Mouse (Mus musculus) forebrain, embryonic 11.5 days (tissue): ENCODE measurements at regions not wholly inside any gene's neighbourhood (a gene's known extent, or its start where the extent isn't known, plus 50 kb on each side); places are given as distances from the start of the nearest gene placed in this dataset.

Source experiments
- ATAC-seq: fragments of 200-750 bp; cut with Nextera tagmentation; replicated peaks from 2 replicates; pipeline ENCODE4 v1.8.0; 2017; ENCODE audit warnings: moderate TSS enrichment; ENCODE audit not compliant: low FRiP score
- DNase-seq: peaks from one replicate; pipeline ENCODE4 v3.0.0-alpha.2; 2017; ENCODE audit warnings: low spot score
- H3K27ac ChIP-seq: fragments of 300-500 bp; sonication (generic); 2 replicates; pipeline ENCODE4 v1.5.1; 2014; ENCODE audit warnings: low read depth, low read length
- H3K27me3 ChIP-seq: fragments of 300-500 bp; sonication (generic); 2 replicates; pipeline ENCODE4 v1.6.1; 2014; ENCODE audit warnings: mild to moderate bottlenecking, low read length, mixed read lengths; ENCODE audit not compliant: control insufficient read depth, insufficient read depth
- H3K36me3 ChIP-seq: fragments of 300-500 bp; sonication (generic); 2 replicates; pipeline ENCODE4 v1.6.1; 2014; ENCODE audit warnings: mild to moderate bottlenecking, low read length, moderate library complexity, mixed read lengths; ENCODE audit not compliant: control insufficient read depth, insufficient read depth
- H3K4me1 ChIP-seq: fragments of 300-500 bp; sonication (generic); replicated peaks from 2 replicates; pipeline ENCODE4 v1.6.1; 2014; ENCODE audit warnings: low read length, mixed read lengths; ENCODE audit not compliant: control insufficient read depth, insufficient read depth
- H3K4me2 ChIP-seq: fragments of 300-500 bp; sonication (generic); 2 replicates; pipeline ENCODE4 v1.6.1; 2014; ENCODE audit warnings: low read depth, mild to moderate bottlenecking, low read length, moderate library complexity, mixed read lengths; ENCODE audit not compliant: severe bottlenecking
- H3K4me3 ChIP-seq: fragments of 300-500 bp; sonication (generic); 2 replicates; pipeline ENCODE4 v1.5.1; 2014; ENCODE audit warnings: low read depth, low read length
- H3K9ac ChIP-seq: fragments of 300-500 bp; sonication (generic); 2 replicates; pipeline ENCODE4 v1.6.1; 2014; ENCODE audit warnings: low read length
- H3K9me3 ChIP-seq: fragments of 300-500 bp; sonication (generic); 2 replicates; pipeline ENCODE4 v1.6.1; 2016; ENCODE audit warnings: low read length, mixed read lengths; ENCODE audit not compliant: control insufficient read depth
- WGBS: fragments of 180-500 bp; shearing (Covaris S2); extraction: QIAGEN DNeasy Blood & Tissue Kit; methylation state at CpG from one replicate; pipeline ENCODE4 v1.1.7; 2014; 5-methylcytosine and 5-hydroxymethylcytosine counted together

- no peak overlapping the region for H3K9ac ChIP-seq
- no peaks in the 10 kb centered on the region for H3K36me3 ChIP-seq
- no peak for DNase-seq
- no peak overlapping the region for H3K4me3 ChIP-seq
- H3K27ac ChIP-seq, result no peak overlapping the region
- 58% methylated on average over 4 of the region's 4 CpGs for WGBS
- no peak for ATAC-seq
- H3K4me2 ChIP-seq, result no peak overlapping the region
- H3K9me3 ChIP-seq, result no peaks in the 10 kb centered on the region
- H3K27me3 ChIP-seq, result no peaks in the 10 kb centered on the region
- H3K4me1 ChIP-seq, result peaks cover 3% of the 10 kb centered on the region; the same call in 1 of the 2 replicates
Measured at GRCm38 (mm10) chr2:75510223-75510622, 148.8 kb upstream of the Hnrnpa3 start.

GRCm38 (mm10) chr2:75512422-75513170, 146.5 kb upstream of the Hnrnpa3 start:
- Histone ChIP-seq H3K4me1 (peaks cover 3% of the 10 kb centered on the region; the same call in 1 of the 2 replicates), H3K9ac (no peak overlapping the region), H3K27ac (no peak overlapping the region), H3K4me3 (no peak overlapping the region), H3K4me2 (no peak overlapping the region), H3K9me3 (no peaks in the 10 kb centered on the region), H3K27me3 (no peaks in the 10 kb centered on the region), H3K36me3 (no peaks in the 10 kb centered on the region)
- no peak for ATAC-seq
- no peak for DNase-seq
- WGBS, result 77% methylated on average over 8 of the region's 8 CpGs

- Histone ChIP-seq H3K27ac (no peak overlapping the region), H3K4me2 (no peak overlapping the region), H3K4me1 (peaks cover 3% of the 10 kb centered on the region; the same call in 1 of the 2 replicates), H3K4me3 (no peak overlapping the region), H3K36me3 (no peaks in the 10 kb centered on the region), H3K9me3 (no peaks in the 10 kb centered on the region), H3K9ac (no peak overlapping the region), H3K27me3 (no peaks in the 10 kb centered on the region)
- 31% methylated on average over 6 of the region's 6 CpGs for WGBS
- no peak for DNase-seq
- ATAC-seq, result no peak
Measured at GRCm38 (mm10) chr2:75514171-75514570, 144.9 kb upstream of the Hnrnpa3 start.

GRCm38 (mm10) chr2:75516223-75516622, 142.8 kb upstream of the Hnrnpa3 start:
- WGBS, result 84% methylated on average over 11 of the region's 11 CpGs
- Histone ChIP-seq H3K9me3 (no peaks in the 10 kb centered on the region), H3K9ac (no peak overlapping the region)

DNA sequence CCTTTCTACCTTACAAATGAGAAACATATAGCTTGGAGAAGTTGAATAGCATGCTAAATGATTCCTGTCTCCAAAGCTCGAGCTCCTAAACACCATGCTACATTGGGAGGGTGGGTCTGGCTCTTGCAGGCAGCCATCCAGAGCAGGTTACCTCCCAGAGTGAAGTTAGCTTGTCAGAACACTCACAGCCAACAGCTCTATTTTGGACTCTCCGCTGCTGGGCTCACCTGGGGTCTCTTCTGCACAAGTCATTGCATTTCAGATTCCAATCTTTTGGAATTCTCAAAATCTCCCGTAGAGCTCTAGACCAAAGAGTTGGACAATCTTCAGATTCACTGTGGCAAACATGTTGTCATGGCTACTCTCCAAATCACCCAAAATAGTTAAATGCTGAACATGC, 142.0 kb upstream of the Hnrnpa3 start:
- no peak overlapping the region for H3K4me3 ChIP-seq
- H3K4me2 ChIP-seq, result no peak overlapping the region
- no peaks in the 10 kb centered on the region for H3K27me3 ChIP-seq
- H3K9me3 ChIP-seq, result no peaks in the 10 kb centered on the region
- H3K9ac ChIP-seq, result no peak overlapping the region
- H3K27ac ChIP-seq, result no peak overlapping the region
- no peaks in the 10 kb centered on the region for H3K4me1 ChIP-seq
- ATAC-seq (no peak), DNase-seq (no peak)
- no peaks in the 10 kb centered on the region for H3K36me3 ChIP-seq
- 86% methylated on average over 3 of the region's 3 CpGs for WGBS

More at GRCm38 (mm10) chr2:75516223-75516622, 142.8 kb upstream of the Hnrnpa3 start:
- Histone ChIP-seq H3K36me3 (no peaks in the 10 kb centered on the region), H3K27ac (no peak overlapping the region), H3K4me1 (no peaks in the 10 kb centered on the region), H3K27me3 (no peaks in the 10 kb centered on the region), H3K4me2 (no peak overlapping the region), H3K4me3 (no peak overlapping the region)
- no peak for DNase-seq
- no peak for ATAC-seq

- H3K9ac ChIP-seq, result no peak overlapping the region
- H3K27ac ChIP-seq, result no peak overlapping the region
- no peak overlapping the region for H3K4me3 ChIP-seq
- H3K4me2 ChIP-seq, result no peak overlapping the region
- no peak for DNase-seq
- no peaks in the 10 kb centered on the region for H3K4me1 ChIP-seq
- no peak for ATAC-seq
- H3K36me3 ChIP-seq, result no peaks in the 10 kb centered on the region
- WGBS, result 74% methylated on average over 1 of the region's 1 CpGs
- no peaks in the 10 kb centered on the region for H3K9me3 ChIP-seq
- no peaks in the 10 kb centered on the region for H3K27me3 ChIP-seq
Measured at GRCm38 (mm10) chr2:75518607-75519006, 140.5 kb upstream of the Hnrnpa3 start.

DNA sequence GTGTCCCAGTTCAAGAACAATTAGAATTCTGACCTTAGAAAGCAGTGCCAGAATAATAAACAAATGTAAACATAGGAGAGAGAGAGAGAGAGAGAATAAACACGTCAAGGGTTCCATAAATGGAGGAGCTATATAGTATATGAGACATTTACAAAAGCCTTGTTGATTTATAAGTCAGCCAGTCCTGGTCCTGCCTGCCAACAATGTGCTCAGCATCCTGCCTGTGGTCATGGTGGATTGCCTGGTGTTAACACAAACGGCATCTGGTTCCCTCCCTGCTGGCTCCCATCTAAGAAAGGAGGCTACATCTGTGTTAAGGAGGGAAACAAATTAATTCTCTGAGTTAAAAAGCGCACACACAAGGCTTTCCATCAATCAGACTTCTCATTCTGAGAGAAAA, 133.5 kb upstream of the Hnrnpa3 start:
- H3K36me3 ChIP-seq, result no peaks in the 10 kb centered on the region
- H3K9ac ChIP-seq, result no peak overlapping the region
- no peaks in the 10 kb centered on the region for H3K4me1 ChIP-seq
- no peaks in the 10 kb centered on the region; the same call in 1 of the 2 replicates for H3K9me3 ChIP-seq
- WGBS, result 66% methylated on average over 3 of the region's 3 CpGs
- DNase-seq (no peak), ATAC-seq (no peak)
- H3K27me3 ChIP-seq, result no peaks in the 10 kb centered on the region
- H3K4me2 ChIP-seq, result no peak overlapping the region
- no peak overlapping the region for H3K4me3 ChIP-seq
- no peak overlapping the region for H3K27ac ChIP-seq

DNA sequence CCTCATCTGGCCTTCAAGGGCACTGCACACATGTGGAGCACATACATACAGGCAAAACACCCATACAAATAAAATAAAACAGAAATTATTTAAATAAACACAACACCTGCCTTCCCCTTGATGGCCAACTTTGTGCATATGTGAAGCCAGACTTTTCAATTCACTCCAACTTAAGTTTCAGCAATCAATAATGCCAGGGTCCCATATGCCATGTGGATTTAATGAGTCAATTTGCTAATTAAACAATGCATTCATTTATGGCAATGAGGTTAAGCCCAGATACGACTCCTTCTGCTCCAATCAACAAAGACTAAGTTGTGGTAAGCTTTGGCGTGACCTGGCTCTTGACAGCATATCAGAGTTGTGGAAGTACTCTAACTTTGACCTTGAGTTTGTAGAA, 130.4 kb upstream of the Hnrnpa3 start:
- H3K4me3 ChIP-seq, result no peak overlapping the region
- H3K9ac ChIP-seq, result no peak overlapping the region
- no peaks in the 10 kb centered on the region; the same call in 1 of the 2 replicates for H3K9me3 ChIP-seq
- DNase-seq (no peak), ATAC-seq (no peak)
- H3K4me2 ChIP-seq, result no peak overlapping the region
- H3K36me3 ChIP-seq, result no peaks in the 10 kb centered on the region
- H3K4me1 ChIP-seq, result no peaks in the 10 kb centered on the region
- no peaks in the 10 kb centered on the region for H3K27me3 ChIP-seq
- 79% methylated on average over 2 of the region's 2 CpGs for WGBS
- H3K27ac ChIP-seq, result no peak overlapping the region

DNA sequence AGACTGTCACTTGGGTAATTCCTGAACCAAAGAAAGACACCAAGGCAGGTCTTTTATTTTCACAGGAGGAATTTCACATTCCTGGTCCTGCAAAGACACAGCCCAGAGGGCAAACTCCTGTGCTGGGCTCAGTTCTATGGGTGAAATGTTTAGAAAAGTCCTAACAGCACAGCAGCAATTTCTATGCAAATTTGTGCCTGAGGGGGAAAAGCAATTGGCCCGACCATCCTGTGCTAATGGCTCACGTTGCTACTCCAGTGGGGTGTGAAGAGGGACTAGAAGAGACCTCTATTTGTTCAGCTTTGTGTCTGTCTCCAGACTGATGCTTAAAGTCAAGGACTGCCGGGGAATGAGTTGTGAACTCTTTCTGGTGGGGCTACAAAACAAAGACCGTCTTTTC, 120.9 kb upstream of the Hnrnpa3 start:
- DNase-seq, result no peak
- WGBS, result 31% methylated on average over 4 of the region's 4 CpGs
- Histone ChIP-seq H3K27me3 (no peaks in the 10 kb centered on the region), H3K9ac (no peak overlapping the region), H3K4me3 (no peak overlapping the region), H3K27ac (no peak overlapping the region), H3K9me3 (no peaks in the 10 kb centered on the region), H3K4me1 (no peaks in the 10 kb centered on the region), H3K4me2 (no peak overlapping the region), H3K36me3 (no peaks in the 10 kb centered on the region)
- ATAC-seq, result no peak
